Mouse (Mus musculus) gastrocnemius, postnatal 14 days (tissue): Measurements from ENCODE around the gene Thap4. TPM values are rescaled to one million over a fixed set of nuclear protein-coding genes. Genes with fewer than 3 reads are reported as not detected.

Experiments used
- DNase-seq: peaks from one replicate; pipeline ENCODE4 v3.0.0; 2021; ENCODE audit warnings: mixed read lengths
- intact Hi-C: fragments of 180-260 bp; cut with DNase I; formaldehyde crosslinking; loops from one replicate; pipeline ENCODE4 v1.15.1; 2025; ENCODE audit warnings: low total_unique reads
- total RNA-seq, 2 experiments: library from RNA; stranded (reverse); gene quantifications; 2 replicates each; pipeline ENCODE4 v1.2.3; 2021

The Thap4 gene
- total RNA-seq, 2 experiments from 2014 or later = 40.5 to 41.0 TPM

- intact Hi-C loops = no loop called here
- no peak for DNase-seq
Measured at GRCm38 (mm10) chr1:93751290-93751689, 3.4 kb downstream of the Thap4 start, which contains the start of gene Atg4b. TSS of gene Atg4b (plus strand) at chr1:93751500.

DNA sequence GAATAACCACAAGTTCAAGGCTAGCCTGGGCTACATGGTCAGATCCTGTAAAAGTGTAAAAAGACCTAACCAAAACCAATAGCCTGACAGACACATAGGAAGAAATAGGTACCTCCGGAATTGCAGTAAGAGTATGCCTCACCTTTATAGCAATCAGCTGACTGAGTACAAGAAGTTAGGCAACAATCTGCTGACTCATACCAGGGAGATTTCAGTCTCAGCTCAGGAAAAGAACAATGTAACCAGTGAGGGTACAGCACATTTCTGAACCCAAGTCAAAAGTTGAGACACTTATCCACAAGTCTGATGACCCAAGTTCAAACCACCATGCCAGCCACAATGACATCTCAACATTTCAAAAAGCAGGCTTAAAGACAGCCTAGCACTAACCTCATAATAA is 6.1 kb downstream of the Thap4 start:
- no peak for DNase-seq
- intact Hi-C loops = no loop called here

DNA sequence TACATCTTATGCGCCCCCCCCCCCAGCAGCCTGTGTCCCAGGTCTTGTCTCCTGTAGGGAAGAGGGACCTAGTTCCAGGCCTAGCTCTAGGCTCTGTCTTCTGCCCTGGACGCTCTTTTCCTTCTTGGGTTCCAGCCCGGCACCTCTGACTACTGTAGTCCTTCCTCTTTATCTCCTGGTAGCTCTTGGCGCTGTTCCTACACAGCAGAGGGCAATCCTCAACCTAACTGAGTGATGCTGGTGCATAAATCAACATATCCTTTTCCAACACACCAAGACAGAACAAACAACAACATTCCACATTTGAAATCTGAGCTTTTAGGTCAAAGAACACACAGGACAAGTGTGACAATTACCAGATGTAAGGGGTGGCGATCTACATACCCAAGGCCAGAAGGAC is 8.5 kb downstream of the Thap4 start:
- DNase-seq = no peak
- intact Hi-C loops = no loop called here

- no peak for DNase-seq
- intact Hi-C loops = no loop called here
Measured at GRCm38 (mm10) chr1:93742910-93743309, 11.8 kb downstream of the Thap4 start.

- intact Hi-C loops = no loop called here
- DNase-seq = no peak
Measured at GRCm38 (mm10) chr1:93741987-93742386, 12.7 kb downstream of the Thap4 start.

DNA sequence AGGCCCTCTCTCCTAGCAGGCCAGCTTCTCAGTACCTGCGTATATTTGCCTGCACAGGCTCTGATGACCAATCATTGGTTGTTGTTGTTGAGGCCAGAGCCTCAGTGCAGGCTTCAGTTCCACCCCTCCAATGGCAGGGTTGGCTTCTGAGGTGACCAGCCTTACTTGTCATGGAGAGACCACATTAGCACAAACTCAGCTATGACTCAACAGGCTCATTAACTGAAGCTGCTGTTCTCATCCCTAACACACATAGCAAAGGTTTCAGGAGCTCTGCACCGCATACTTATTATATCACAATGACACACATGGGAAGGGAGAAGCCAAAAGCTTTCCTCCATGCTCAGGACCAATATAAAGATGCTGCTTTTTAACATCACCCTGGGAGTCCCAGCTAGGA is 14.0 kb downstream of the Thap4 start:
- DNase-seq = no peak
- intact Hi-C loops = no loop called here

- DNase-seq = no peak
- intact Hi-C loops = no loop called here
Measured at GRCm38 (mm10) chr1:93737711-93738110, 17.0 kb downstream of the Thap4 start.

DNA sequence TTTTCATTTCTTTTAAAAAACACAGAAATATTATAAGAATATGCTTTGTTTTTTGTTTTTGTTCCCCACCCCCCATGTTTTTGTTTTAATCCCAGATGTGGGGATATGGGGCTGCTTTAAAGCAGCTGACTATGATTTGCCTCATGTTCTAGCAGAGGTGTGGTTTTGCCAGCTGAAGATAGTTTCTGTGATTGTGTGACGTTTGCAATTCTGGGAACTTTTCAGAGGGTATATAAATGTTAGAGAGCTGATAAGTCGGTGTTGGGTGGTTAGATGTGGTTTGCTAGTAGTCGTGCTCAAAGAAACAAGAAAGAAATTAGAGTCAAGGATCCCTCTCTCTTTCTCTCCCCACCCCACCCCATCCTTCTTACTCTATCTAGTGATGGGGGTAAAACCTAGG is 18.8 kb downstream of the Thap4 start:
- intact Hi-C loops = no loop called here
- no peak for DNase-seq

DNA sequence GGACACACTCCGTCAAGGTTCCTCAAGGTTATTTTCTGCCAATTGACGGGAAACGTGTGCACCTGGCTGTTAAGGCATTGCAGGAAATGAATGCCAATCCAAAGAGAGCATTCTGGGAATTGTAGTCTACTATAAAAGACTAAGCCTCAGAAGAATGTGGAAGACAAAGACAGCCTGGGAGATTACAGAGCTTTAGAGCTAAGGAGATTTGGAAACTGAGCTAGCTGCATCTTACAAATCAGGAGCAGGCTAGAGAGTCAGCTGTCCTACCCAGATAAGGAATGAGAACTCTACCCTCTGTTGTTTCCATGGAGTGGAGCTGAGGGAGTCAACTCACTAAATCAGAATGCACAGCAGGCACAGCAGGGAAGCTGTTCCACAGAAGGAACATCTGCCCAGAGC is 22.8 kb downstream of the Thap4 start:
- no peak for DNase-seq
- intact Hi-C loops = no loop called here

- DNase-seq = no peak
- intact Hi-C loops = no loop called here
Measured at GRCm38 (mm10) chr1:93731103-93731502, 23.6 kb downstream of the Thap4 start.

DNA sequence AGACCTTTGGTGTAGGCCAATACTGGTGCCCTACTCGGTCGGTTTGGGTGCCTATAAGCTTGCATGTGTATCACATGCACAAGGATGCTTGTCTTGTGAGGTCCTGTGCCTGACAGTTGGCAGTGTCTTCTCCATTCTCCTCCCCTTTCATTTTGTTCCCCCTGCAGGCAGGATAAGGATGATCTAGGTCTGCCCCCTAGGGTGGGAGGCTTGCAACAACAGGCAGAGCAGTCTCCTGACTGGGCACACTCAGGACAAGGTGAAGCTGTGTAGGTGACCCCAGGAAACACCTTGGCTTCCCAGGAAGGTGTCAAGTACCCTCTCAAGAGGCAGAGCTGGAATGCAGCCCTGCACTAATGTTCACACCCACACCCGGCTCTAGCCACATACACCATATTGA is 27.7 kb downstream of the Thap4 start:
- intact Hi-C loops = loop anchor here (5.0 kb wide), 1 partner anchor 60 kb away; no protein-coding TSS in a partner anchor
- peak; percentile 51 for DNase-seq

DNA sequence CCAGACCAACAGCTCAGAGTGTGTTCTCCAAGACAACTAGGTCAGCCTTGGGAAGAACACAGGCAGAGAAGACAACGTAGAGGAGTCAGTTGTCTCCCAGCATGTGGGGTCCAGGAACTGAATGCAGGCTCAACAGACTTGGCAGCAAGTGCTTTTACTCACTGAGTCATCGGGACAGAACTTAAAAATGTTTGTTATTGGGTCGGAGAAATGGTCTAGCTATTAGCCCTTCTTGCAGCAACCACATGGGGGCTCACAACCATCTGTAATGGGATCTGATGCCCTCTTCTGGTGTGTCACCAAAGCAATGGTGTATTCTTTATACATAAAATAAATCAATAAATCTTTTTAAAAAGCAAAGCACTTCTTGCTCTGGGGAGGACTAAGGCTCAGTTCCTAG is 28.5 kb downstream of the Thap4 start:
- intact Hi-C loops = loop anchor here (5.0 kb wide), 1 partner anchor 59 kb away; no protein-coding TSS in a partner anchor
- no peak for DNase-seq

- no peak for DNase-seq
- intact Hi-C loops = loop anchor here (5.0 kb wide), 1 partner anchor 58 kb away; no protein-coding TSS in a partner anchor
Measured at GRCm38 (mm10) chr1:93725665-93726064, 29.0 kb downstream of the Thap4 start.

- intact Hi-C loops = loop anchor here (5.0 kb wide), 1 partner anchor 57 kb away; no protein-coding TSS in a partner anchor
- DNase-seq = no peak
Measured at GRCm38 (mm10) chr1:93724623-93725022, 30.0 kb downstream of the Thap4 start.

DNA sequence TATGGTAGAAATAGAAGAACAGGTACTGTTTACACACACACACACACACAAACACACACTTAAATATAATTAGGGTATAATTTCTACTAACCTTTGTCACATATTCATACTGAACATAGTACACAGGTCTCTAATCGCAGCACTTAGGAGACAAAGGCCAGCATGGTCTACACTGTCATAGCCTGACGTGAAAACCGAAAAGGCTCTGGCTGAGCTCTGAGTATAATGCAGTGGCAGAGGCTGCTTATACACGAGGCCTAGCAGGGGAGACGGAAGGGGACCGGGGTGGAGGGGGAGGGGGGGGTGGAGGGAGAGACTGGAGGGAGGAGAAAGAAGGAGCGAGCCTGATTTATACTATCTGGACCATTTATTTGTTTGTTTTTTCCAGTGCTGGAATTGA is 33.1 kb downstream of the Thap4 start:
- no peak for DNase-seq
- intact Hi-C loops = no loop called here

- no peak for DNase-seq
- intact Hi-C loops = no loop called here
Measured at GRCm38 (mm10) chr1:93716166-93716565, 38.5 kb downstream of the Thap4 start.

GRCm38 (mm10) chr1:93705389-93705788 is 49.3 kb downstream of the Thap4 start:
- no peak for DNase-seq
- intact Hi-C loops = no loop called here

GRCm38 (mm10) chr1:93704341-93704740 is 50.3 kb downstream of the Thap4 start:
- DNase-seq = no peak
- intact Hi-C loops = no loop called here

GRCm38 (mm10) chr1:93703472-93704048 is 51.1 kb downstream of the Thap4 start:
- DNase-seq = no peak
- intact Hi-C loops = no loop called here

GRCm38 (mm10) chr1:93702106-93702505 is 52.6 kb downstream of the Thap4 start:
- intact Hi-C loops = no loop called here

DNA sequence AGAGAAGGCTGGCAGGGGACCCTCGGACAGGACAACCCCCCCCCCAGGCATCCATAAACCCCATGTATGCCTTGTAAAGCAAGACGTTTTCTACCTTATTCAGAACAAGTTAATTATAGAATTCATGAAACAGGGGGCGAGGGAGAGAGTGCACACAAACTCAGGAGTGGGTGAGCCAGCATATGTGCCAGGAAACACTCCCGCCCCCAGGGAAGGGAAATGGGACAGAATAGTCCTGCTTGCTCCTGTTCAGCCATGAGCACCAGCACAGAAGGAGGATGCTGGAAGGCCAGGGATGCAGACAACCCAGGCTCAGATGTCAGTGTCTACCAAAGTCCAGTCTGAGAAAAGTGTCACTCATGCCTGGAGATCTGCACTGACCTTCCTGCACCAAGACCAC is 55.5 kb downstream of the Thap4 start:
- intact Hi-C loops = no loop called here
- DNase-seq = no peak

More at GRCm38 (mm10) chr1:93702106-93702505, 52.6 kb downstream of the Thap4 start:
- DNase-seq = no peak

- DNase-seq = no peak
- intact Hi-C loops = no loop called here
Measured at GRCm38 (mm10) chr1:93697317-93697716, 57.3 kb downstream of the Thap4 start.
